Mouse (Mus musculus): ENCODE measurements around the gene Foxo3. TPM values are rescaled to one million over a fixed set of nuclear protein-coding genes. Genes with fewer than 3 reads are reported as not detected.

Foxo3 gene
- total RNA-seq, 1 experiment from 2014 or later = 57.6 TPM

GRCm38 (mm10) chr10:42198682-42199081 lies 77.9 kb downstream of the Foxo3 start:
- peak; percentile 36; the same call in 1 of the 2 replicates for ATAC-seq (replicated peaks; ENCODE audit: low read depth, poor library complexity, severe bottlenecking)

- peak; percentile 54 for ATAC-seq (replicated peaks; ENCODE audit: low read depth, poor library complexity, severe bottlenecking)
These were observed 81.8 kb downstream of the Foxo3 start for GRCm38 (mm10) chr10:42194784-42195183.

GRCm38 (mm10) chr10:42193981-42194380 lies 82.6 kb downstream of the Foxo3 start:
- ATAC-seq (replicated peaks; ENCODE audit: low read depth, poor library complexity, severe bottlenecking) = no peak

- ATAC-seq (replicated peaks; ENCODE audit: low read depth, poor library complexity, severe bottlenecking) = 0 out of 2 replicates have a peak, but pooled peaks have one; percentile 16
These were observed 83.6 kb downstream of the Foxo3 start for GRCm38 (mm10) chr10:42192951-42193350.

GRCm38 (mm10) chr10:42189674-42190434 lies 86.7 kb downstream of the Foxo3 start:
- peak; percentile 36; the same call in 1 of the 2 replicates for ATAC-seq (replicated peaks; ENCODE audit: low read depth, poor library complexity, severe bottlenecking)

GRCm38 (mm10) chr10:42189037-42189436 lies 87.5 kb downstream of the Foxo3 start:
- no peak for ATAC-seq (replicated peaks; ENCODE audit: low read depth, poor library complexity, severe bottlenecking)

GRCm38 (mm10) chr10:42188091-42188490 lies 88.5 kb downstream of the Foxo3 start:
- ATAC-seq (replicated peaks; ENCODE audit: low read depth, poor library complexity, severe bottlenecking) = no peak

- ATAC-seq (replicated peaks; ENCODE audit: low read depth, poor library complexity, severe bottlenecking) = no peak
These were observed 89.6 kb downstream of the Foxo3 start for GRCm38 (mm10) chr10:42186941-42187401.

- ATAC-seq (replicated peaks; ENCODE audit: low read depth, poor library complexity, severe bottlenecking) = no peak
These were observed 96.2 kb downstream of the Foxo3 start for GRCm38 (mm10) chr10:42180333-42180732.

- no peak for ATAC-seq (replicated peaks; ENCODE audit: low read depth, poor library complexity, severe bottlenecking)
These were observed 97.8 kb downstream of the Foxo3 start for GRCm38 (mm10) chr10:42178751-42179150.

- no peak for ATAC-seq (replicated peaks; ENCODE audit: low read depth, poor library complexity, severe bottlenecking)
These were observed 98.5 kb downstream of the Foxo3 start for GRCm38 (mm10) chr10:42177771-42178674.

- no peak for ATAC-seq (replicated peaks; ENCODE audit: low read depth, poor library complexity, severe bottlenecking)
These were observed 102.3 kb downstream of the Foxo3 start for GRCm38 (mm10) chr10:42174283-42174682.

GRCm38 (mm10) chr10:42173839-42174238 lies 102.7 kb downstream of the Foxo3 start:
- no peak for ATAC-seq (replicated peaks; ENCODE audit: low read depth, poor library complexity, severe bottlenecking)

GRCm38 (mm10) chr10:42170889-42171347 lies 105.6 kb downstream of the Foxo3 start:
- ATAC-seq (replicated peaks; ENCODE audit: low read depth, poor library complexity, severe bottlenecking) = peak; percentile 70

GRCm38 (mm10) chr10:42170201-42170600 lies 106.4 kb downstream of the Foxo3 start:
- no peak for ATAC-seq (replicated peaks; ENCODE audit: low read depth, poor library complexity, severe bottlenecking)

- ATAC-seq (replicated peaks; ENCODE audit: low read depth, poor library complexity, severe bottlenecking) = peak; percentile 63; the same call in 1 of the 2 replicates
These were observed 121.8 kb downstream of the Foxo3 start for GRCm38 (mm10) chr10:42154727-42155126.

- ATAC-seq (replicated peaks; ENCODE audit: low read depth, poor library complexity, severe bottlenecking) = peak; percentile 82
These were observed 123.9 kb downstream of the Foxo3 start for GRCm38 (mm10) chr10:42152426-42153205.

- no peak for ATAC-seq (replicated peaks; ENCODE audit: low read depth, poor library complexity, severe bottlenecking)
These were observed 126.8 kb downstream of the Foxo3 start for GRCm38 (mm10) chr10:42149767-42150166.

GRCm38 (mm10) chr10:42148326-42148725 lies 128.2 kb downstream of the Foxo3 start:
- ATAC-seq (replicated peaks; ENCODE audit: low read depth, poor library complexity, severe bottlenecking) = no peak

- ATAC-seq (replicated peaks; ENCODE audit: low read depth, poor library complexity, severe bottlenecking) = no peak
These were observed 131.3 kb downstream of the Foxo3 start for GRCm38 (mm10) chr10:42145221-42145620.

All from common myeloid progenitor, adult 5-6 weeks (primary cell).